Mouse (Mus musculus) heart, embryonic 14.5 days (tissue): ENCODE results near the gene Mak. TPM values are rescaled to one million over a fixed set of nuclear protein-coding genes. Genes with fewer than 3 reads are reported as not detected.

Experiments used
- ATAC-seq: fragments of 200-750 bp; cut with Nextera tagmentation; 2 replicates; pipeline ENCODE4 v1.8.0; 2017; ENCODE audit warnings: low read depth, moderate TSS enrichment; ENCODE audit not compliant: insufficient number of reproducible peaks, insufficient read depth, low FRiP score
- H3K27ac ChIP-seq, 2 experiments: fragments of 200-500 bp in 1 of 2; fragments of 300-500 bp in 1 of 2; sonication (generic) in 1 of 2; replicated peaks in 1 of 2; 2 replicates each; pipeline ENCODE4 v1.5.1; 2012 to 2014; ENCODE audit warnings: low read depth in 2 of 2, low read length in 2 of 2, control low read depth in 1 of 2, mild to moderate bottlenecking in 1 of 2, mixed read lengths in 1 of 2; ENCODE audit not compliant: control insufficient read depth in 1 of 2, insufficient read depth in 1 of 2
- H3K27me3 ChIP-seq: fragments of 300-500 bp; sonication (generic); 2 replicates; pipeline ENCODE4 v1.6.1; 2014; ENCODE audit warnings: mild to moderate bottlenecking, low read length, control low read depth; ENCODE audit not compliant: control insufficient read depth, insufficient read depth
- H3K36me3 ChIP-seq: fragments of 300-500 bp; sonication (generic); 2 replicates; pipeline ENCODE4 v1.6.1; 2014; ENCODE audit warnings: mild to moderate bottlenecking, control low read depth, low read length, mixed read lengths; ENCODE audit not compliant: control insufficient read depth, insufficient read depth
- H3K4me1 ChIP-seq, 2 experiments: fragments of 200-500 bp in 1 of 2; fragments of 300-500 bp in 1 of 2; sonication (generic) in 1 of 2; 2 replicates each; pipeline ENCODE4 v1.6.1; 2012 to 2014; ENCODE audit warnings: low read length in 2 of 2, control low read depth in 1 of 2, mixed read lengths in 1 of 2; ENCODE audit not compliant: control insufficient read depth in 2 of 2, insufficient read depth in 2 of 2
- H3K4me2 ChIP-seq: fragments of 300-500 bp; sonication (generic); 2 replicates; pipeline ENCODE4 v1.6.1; 2014; ENCODE audit warnings: mild to moderate bottlenecking, low read length
- H3K4me3 ChIP-seq, 2 experiments: fragments of 200-500 bp in 1 of 2; fragments of 300-500 bp in 1 of 2; sonication (generic) in 1 of 2; 2 replicates each; pipeline ENCODE4 v1.5.1; 2012 to 2014; ENCODE audit warnings: low read length in 2 of 2, mild to moderate bottlenecking in 2 of 2, control low read depth in 1 of 2, low read depth in 1 of 2, moderate library complexity in 1 of 2; ENCODE audit not compliant: control insufficient read depth in 1 of 2, insufficient read depth in 1 of 2
- H3K9ac ChIP-seq: fragments of 300-500 bp; sonication (generic); 2 replicates; pipeline ENCODE4 v1.6.1; 2014; ENCODE audit warnings: mild to moderate bottlenecking, low read length
- H3K9me3 ChIP-seq: fragments of 300-500 bp; sonication (generic); 2 replicates; pipeline ENCODE4 v1.6.1; 2016; ENCODE audit warnings: low read length, control low read depth; ENCODE audit not compliant: control insufficient read depth
- WGBS: fragments of 180-500 bp; shearing (Covaris S2); extraction: QIAGEN DNeasy Blood & Tissue Kit; methylation state at CpG from one replicate; pipeline ENCODE4 v1.1.7; 2014; 5-methylcytosine and 5-hydroxymethylcytosine counted together
- polyA plus RNA-seq: library from polyadenylated mRNA; unstranded; fragments of >200 nt; fragmentation: Nextera tagmentation; extraction: Ambion mirVana; gene quantifications from 2 replicates; pipeline ENCODE4 v1.2.1, GENCODE M21; 2014

Gene Mak
- polyA plus RNA-seq: 0.04 and 0.15 TPM in 2 replicates

- under 1% methylated on average over 35 of the region's 40 CpGs for WGBS
- Histone ChIP-seq H3K4me3 (peak within 1 kb of the TSS; percentile 46 to 50), H3K4me1 (peaks cover 3 to 11% of the 10 kb centered on the region in 2 experiments; a peak in 3 of 4 replicates), H3K4me2 (peak within 1 kb of the TSS; percentile 78), H3K9me3 (no peaks in the 10 kb centered on the region), H3K27ac (no peak within 1 kb of the TSS), H3K36me3 (no peaks in the 10 kb centered on the region), H3K27me3 (peaks cover 37% of the 10 kb centered on the region), H3K9ac (peak within 1 kb of the TSS; percentile 30; the same call in 1 of the 2 replicates)
- peak; percentile 49 for ATAC-seq
These were observed at the start of gene Mak for GRCm38 (mm10) chr13:41079421-41079780. Gene Mak, minus strand, starts transcription at chr13:41079706.

DNA sequence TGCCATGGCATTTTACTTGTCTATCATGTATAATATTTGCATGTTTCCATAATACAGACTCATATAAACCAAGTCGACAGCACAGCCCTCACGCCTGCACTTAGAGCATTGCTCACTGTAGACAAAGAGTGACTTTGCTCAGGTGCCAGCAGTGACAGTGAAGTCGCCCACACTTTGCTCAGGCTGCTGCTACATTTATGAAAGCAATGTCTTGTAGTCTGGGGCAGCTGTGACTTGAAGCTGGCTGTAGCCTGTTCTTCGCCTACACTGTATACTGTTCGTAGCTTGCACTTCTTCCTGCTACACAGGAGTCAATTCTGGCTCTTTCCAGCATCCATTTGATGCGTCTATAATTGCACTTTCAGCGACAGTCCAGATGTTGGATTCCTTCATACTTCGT lies 49.6 kb upstream of the Mak start:
- 86% methylated on average over 8 of the region's 8 CpGs for WGBS
- Histone ChIP-seq H3K27ac (no peak overlapping the region), H3K4me3 (no peak overlapping the region), H3K36me3 (no peaks in the 10 kb centered on the region), H3K4me1 (no peaks in the 10 kb centered on the region), H3K9me3 (no peaks in the 10 kb centered on the region), H3K27me3 (no peaks in the 10 kb centered on the region), H3K9ac (no peak overlapping the region), H3K4me2 (no peak overlapping the region)
- ATAC-seq: no peak

DNA sequence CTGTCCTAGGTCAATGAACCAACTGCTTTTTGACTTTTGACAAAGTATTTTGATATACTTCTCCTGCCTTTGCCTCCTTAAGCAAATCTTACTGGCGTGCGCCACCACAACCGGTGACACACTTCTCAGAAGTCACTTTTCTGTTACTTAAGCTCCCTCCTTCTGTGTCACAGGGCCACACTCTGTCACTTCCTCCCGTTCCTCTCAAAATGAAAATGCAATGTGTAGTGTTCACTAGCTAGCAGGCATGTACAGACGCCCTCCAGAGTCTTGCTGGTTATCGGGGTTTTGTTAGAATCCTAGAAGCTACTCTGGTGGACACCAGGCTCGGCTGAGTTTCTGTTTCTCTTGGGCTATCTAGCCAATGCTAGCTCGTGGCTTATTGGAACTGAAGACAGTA lies 48.8 kb upstream of the Mak start:
- no peaks in the 10 kb centered on the region for H3K4me1 ChIP-seq
- no peak overlapping the region for H3K4me3 ChIP-seq
- no peak overlapping the region for H3K9ac ChIP-seq
- H3K9me3 ChIP-seq: no peaks in the 10 kb centered on the region
- H3K36me3 ChIP-seq: no peaks in the 10 kb centered on the region
- H3K4me2 ChIP-seq: no peak overlapping the region
- WGBS: 79% methylated on average over 8 of the region's 8 CpGs
- H3K27me3 ChIP-seq: no peaks in the 10 kb centered on the region
- no peak for ATAC-seq
- H3K27ac ChIP-seq: no peak overlapping the region

- H3K27ac ChIP-seq: no peak overlapping the region
- H3K27me3 ChIP-seq: no peaks in the 10 kb centered on the region
- no peaks in the 10 kb centered on the region for H3K9me3 ChIP-seq
- WGBS: 93% methylated on average over 6 of the region's 6 CpGs
- H3K4me3 ChIP-seq: no peak overlapping the region
- H3K36me3 ChIP-seq: no peaks in the 10 kb centered on the region
- no peak for ATAC-seq
- H3K4me2 ChIP-seq: no peak overlapping the region
- H3K4me1 ChIP-seq: no peaks in the 10 kb centered on the region
- H3K9ac ChIP-seq: no peak overlapping the region
These were observed 44.2 kb upstream of the Mak start for GRCm38 (mm10) chr13:41123666-41124225.

- no peak for ATAC-seq
These were observed 39.8 kb upstream of the Mak start for GRCm38 (mm10) chr13:41119152-41119945.

GRCm38 (mm10) chr13:41113940-41114339 lies 34.4 kb upstream of the Mak start, which contains the start of gene Sycp2l:
Gene Sycp2l, plus strand, starts transcription at chr13:41114307.
- 32% methylated on average over 14 of the region's 14 CpGs for WGBS
- ATAC-seq: no peak
- Histone ChIP-seq H3K9me3 (no peaks in the 10 kb centered on the region), H3K36me3 (no peaks in the 10 kb centered on the region), H3K27ac (no peak within 1 kb of the TSS), H3K4me2 (peak within 1 kb of the TSS; percentile 54), H3K27me3 (peaks cover 26% of the 10 kb centered on the region; the same call in 1 of the 2 replicates), H3K4me1 (no peaks in the 10 kb centered on the region), H3K4me3 (peak within 1 kb of the TSS; percentile 2 to 18; a peak in 3 of 4 replicates), H3K9ac (no peak within 1 kb of the TSS)

More at GRCm38 (mm10) chr13:41119152-41119945, 39.8 kb upstream of the Mak start:
- H3K9me3 ChIP-seq: no peaks in the 10 kb centered on the region
- no peak overlapping the region for H3K4me3 ChIP-seq
- H3K9ac ChIP-seq: no peak overlapping the region
- peaks cover 8% of the 10 kb centered on the region; the same call in 1 of the 2 replicates for H3K27me3 ChIP-seq
- H3K4me1 ChIP-seq: no peaks in the 10 kb centered on the region
- no peaks in the 10 kb centered on the region for H3K36me3 ChIP-seq
- no peak overlapping the region for H3K4me2 ChIP-seq
- H3K27ac ChIP-seq: no peak overlapping the region
- WGBS: 42% methylated on average over 9 of the region's 9 CpGs

GRCm38 (mm10) chr13:41110935-41111334 lies 31.4 kb upstream of the Mak start, which contains the start of gene Gcm2:
Gene Gcm2, minus strand, starts transcription at chr13:41111035.
- ATAC-seq: no peak
- Histone ChIP-seq H3K36me3 (no peaks in the 10 kb centered on the region), H3K4me1 (no peaks in the 10 kb centered on the region), H3K9me3 (no peaks in the 10 kb centered on the region), H3K27me3 (peaks cover 26% of the 10 kb centered on the region; the same call in 1 of the 2 replicates), H3K27ac (no peak within 1 kb of the TSS), H3K4me2 (no peak within 1 kb of the TSS), H3K4me3 (no peak within 1 kb of the TSS), H3K9ac (no peak within 1 kb of the TSS)
- WGBS: 79% methylated on average over 2 of the region's 3 CpGs
